Mouse (Mus musculus): ENCODE results near the gene Atp13a1. TPM values are rescaled to one million over a fixed set of nuclear protein-coding genes. Genes with fewer than 3 reads are reported as not detected.

The Atp13a1 gene
- total RNA-seq, 2 experiments from 2014 or later: 33.0 to 33.3 TPM

DNA sequence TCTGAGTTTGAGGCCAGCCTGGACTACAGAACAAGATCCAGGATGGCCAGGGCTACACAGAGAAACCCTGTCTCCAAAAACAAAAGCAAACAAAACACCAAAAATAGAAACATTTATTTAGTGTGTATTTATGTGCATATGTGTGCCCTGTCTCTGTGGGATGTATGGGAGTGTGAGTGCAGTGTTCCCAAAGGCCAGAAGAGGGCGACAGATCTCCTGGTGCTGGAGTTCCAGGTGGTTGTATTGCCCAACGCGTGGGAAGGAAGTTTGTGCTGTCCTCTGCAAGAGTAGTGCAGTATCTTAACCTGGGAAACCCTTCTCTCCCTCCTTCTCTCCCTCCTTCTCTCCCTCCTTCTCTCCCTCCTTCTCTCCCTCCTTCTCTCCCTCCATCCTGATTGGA lies 58.9 kb downstream of the Atp13a1 start:
- no peak for DNase-seq

DNA sequence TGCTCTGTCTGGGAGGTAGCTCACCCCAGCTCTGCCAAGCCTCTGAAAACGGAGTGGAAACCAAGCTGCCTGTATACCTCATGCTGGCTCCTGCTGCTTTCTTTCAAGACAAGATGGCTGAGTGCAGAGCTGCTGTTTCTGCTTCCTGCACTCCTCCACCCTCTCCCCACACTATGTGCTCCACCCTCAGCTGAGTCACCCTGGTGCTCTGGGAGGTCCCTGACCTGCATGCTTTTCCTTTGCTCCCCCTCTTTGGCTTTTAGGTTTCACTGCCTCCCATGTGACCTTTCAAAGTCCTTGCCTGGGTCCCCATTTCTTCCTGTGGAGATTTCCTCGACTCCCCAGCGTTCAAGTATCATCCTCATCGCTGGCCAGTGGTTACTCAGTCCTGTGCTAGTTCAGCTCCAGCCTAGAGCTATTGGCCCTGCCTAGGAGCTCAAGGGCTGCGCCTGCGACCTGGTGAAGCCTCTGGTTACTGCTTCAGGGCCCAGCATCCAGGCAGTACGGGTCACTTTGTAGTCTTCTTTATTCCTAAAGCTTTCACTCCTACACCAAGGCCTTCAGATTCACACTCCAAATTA lies 60.1 kb downstream of the Atp13a1 start:
- no peak for DNase-seq

DNA sequence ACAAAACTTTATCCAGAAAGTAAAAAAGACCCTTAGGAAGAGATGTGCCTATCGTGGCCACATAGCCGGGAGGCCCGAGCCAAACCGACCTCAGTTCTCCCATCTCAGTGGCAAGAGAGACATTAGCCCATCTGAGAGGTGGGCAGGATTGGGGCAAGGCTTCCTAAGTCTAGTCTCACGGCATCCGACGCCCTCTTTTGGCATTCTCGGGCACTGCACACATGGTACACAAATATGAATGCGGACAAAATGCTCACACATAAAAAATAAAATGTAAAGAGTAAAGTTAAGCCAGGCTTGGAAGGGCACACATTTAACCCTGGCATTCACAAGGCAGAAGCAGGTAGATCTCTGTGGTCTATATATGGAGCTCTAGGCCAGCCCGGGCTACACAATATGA lies 62.9 kb downstream of the Atp13a1 start:
- DNase-seq: no peak

Other genes starting within 250 kb of the Atp13a1 start
- 10 to 100 TPM; 12.4 to 15.1 TPM for gene Zfp868, start 165.6 kb upstream of the Atp13a1 start, total RNA-seq (2021)
- 1 to 10 TPM; 2.4 to 3.8 TPM for gene Zfp964, start 136.7 kb upstream of the Atp13a1 start, total RNA-seq (2021)
- 10 to 100 TPM; 20.5 to 21.6 TPM for gene Zfp869, start 80.4 kb upstream of the Atp13a1 start, total RNA-seq (2021)
- 1 to 10 TPM; 3.7 to 4.3 TPM for gene Zfp963, start 41.2 kb upstream of the Atp13a1 start, total RNA-seq (2021)
- 1 to 10 TPM in 1 of 2 experiments, not detected in 1; 2.8 TPM for gene Gm20422, start 16.3 kb upstream of the Atp13a1 start, total RNA-seq (2021)
- 10 to 100 TPM; 17.6 to 27.2 TPM for gene Zfp866, start within 50 bp of the Atp13a1 start, total RNA-seq (2021)
- gene Gmip, start 17.5 kb downstream of the Atp13a1 start, total RNA-seq (2021): 10 to 100 TPM; 12.2 to 16.9 TPM
- gene Lpar2, start 31.3 kb downstream of the Atp13a1 start, total RNA-seq (2021): 1 to 10 TPM in 1 of 2 experiments, under 1 TPM in 1; 0.96 to 1.1 TPM
- 1 to 10 TPM; 1.2 to 1.7 TPM for gene Pbx4, start 41.3 kb downstream of the Atp13a1 start, total RNA-seq (2021)
- 1 to 10 TPM in 1 of 2 experiments, under 1 TPM in 1; 0.64 to 1.5 TPM for gene Cilp2, start 96.5 kb downstream of the Atp13a1 start, total RNA-seq (2021)
- under 1 TPM; 0.79 to 0.84 TPM for gene Tssk6, start 111.0 kb downstream of the Atp13a1 start, total RNA-seq (2021)
- 100 to 1,000 TPM; 237 to 261 TPM for gene Ndufa13, start 111.4 kb downstream of the Atp13a1 start, total RNA-seq (2021)
- 1 to 10 TPM; 5.5 TPM for gene Yjefn3, start 111.5 kb downstream of the Atp13a1 start, total RNA-seq (2021)
- gene Gatad2a, start 205.2 kb downstream of the Atp13a1 start, total RNA-seq (2021): 10 to 100 TPM; 84.4 to 90.0 TPM